Mouse (Mus musculus): ENCODE data around the gene Tet1. TPM values are rescaled to one million over a fixed set of nuclear protein-coding genes. Genes with fewer than 3 reads are reported as not detected.
A peak's percentile ranks its signal among the peaks of the same experiment; 100 is the strongest.
"Not testable (repeated sequence)": the region's sequence is repeated elsewhere in the genome, so short reads cannot be mapped to it uniquely, and the experiment has no call there.

The Tet1 gene
- polyA plus RNA-seq, 1 experiment: 0.11 TPM

DNA sequence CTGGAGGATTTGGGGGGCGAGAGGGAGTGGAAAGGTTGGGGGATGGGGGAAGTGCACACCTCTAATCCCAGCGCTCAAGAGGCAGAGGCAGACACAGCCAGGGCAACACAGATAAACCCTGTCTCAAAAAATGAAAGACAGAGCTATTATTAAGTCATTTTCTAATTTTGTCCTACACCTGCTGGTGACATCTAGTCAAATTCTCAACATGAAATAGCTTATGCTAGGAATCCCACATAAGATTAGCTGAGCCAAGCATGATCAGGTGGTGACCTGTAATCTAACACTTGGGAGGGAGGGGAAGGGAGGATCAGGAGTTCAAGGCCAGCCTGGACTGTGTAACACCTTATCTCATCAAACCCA, 115.7 kb downstream of the Tet1 start:
- H3K36me3 ChIP-seq (ENCODE audit: control insufficient read depth, insufficient read depth, low read length): peaks cover 1% of the 10 kb centered on the region
- H3K27ac ChIP-seq (ENCODE audit: control insufficient read depth, insufficient read depth, low read depth, low read length): peak overlapping the region; percentile 96
- TF ChIP-seq CTCF (IDR thresholded peaks at IDR 0.05; ENCODE audit: control insufficient read depth, insufficient read depth, insufficient replicate concordance, low read depth, low read length): no peak
- H3K4me1 ChIP-seq (ENCODE audit: control insufficient read depth, insufficient read depth, low read length): peaks cover 2% of the 10 kb centered on the region; the same call in 1 of the 2 replicates
- no peaks in the 10 kb centered on the region for H3K27me3 ChIP-seq (ENCODE audit: control insufficient read depth, insufficient read depth, low read length)
- peak overlapping the region; percentile 93 for H3K4me3 ChIP-seq (ENCODE audit: control insufficient read depth, low read depth, low read length)

DNA sequence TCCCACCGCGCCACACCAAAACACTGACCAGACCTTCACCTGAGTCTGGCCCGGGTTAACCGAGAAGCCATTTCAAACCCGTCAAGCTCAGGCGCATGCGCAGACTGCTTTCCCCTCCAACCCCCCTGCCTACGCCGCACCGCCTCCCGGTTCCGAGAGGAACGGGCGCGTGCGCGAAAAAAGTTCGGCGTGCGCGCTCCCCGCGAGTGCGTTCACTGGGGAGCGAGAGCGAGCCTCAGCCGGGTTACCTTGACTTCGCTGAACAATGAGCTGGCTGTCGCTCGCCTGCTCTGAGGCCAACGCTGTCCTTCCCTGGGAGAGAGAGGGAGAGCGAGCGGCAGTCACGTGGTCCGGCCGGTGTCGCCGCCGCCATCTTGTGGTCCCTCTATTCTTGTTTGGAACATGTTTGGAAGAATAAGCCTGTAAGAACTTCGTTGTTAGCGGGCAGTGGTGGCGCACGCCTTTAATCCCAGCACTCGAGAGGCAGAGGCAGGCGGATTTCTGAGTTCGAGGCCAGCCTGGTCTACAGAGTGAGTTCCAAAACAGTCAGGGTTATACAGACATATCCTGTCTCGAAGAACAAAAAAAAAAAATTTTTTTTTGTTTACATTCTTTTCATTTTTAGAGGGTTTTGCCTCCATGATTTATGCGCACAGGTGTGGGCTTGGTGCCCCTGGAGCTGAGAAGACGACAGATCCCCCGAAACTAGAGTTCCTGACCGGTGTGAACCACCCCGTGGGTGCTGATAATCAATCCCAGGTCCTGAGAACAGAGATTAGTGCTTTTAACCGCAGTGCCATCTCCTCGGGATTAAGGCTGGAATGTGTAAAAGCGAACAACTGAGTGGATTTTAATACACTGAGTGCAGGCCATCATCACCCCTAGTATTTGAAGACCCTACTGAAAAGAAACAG, 116.4 kb downstream of the Tet1 start, which contains the start of gene Ccar1:
Gene Ccar1, minus strand, starts transcription at position 110 of the 914 bp plus-strand sequence.
- Histone ChIP-seq H3K4me1 (ENCODE audit: control insufficient read depth, insufficient read depth, low read length) (peaks cover 2% of the 10 kb centered on the region; the same call in 1 of the 2 replicates), H3K27me3 (ENCODE audit: control insufficient read depth, insufficient read depth, low read length) (no peaks in the 10 kb centered on the region), H3K27ac (ENCODE audit: control insufficient read depth, insufficient read depth, low read depth, low read length) (peak within 1 kb of the TSS; percentile 96), H3K4me3 (ENCODE audit: control insufficient read depth, low read depth, low read length) (peak within 1 kb of the TSS; percentile 93), H3K36me3 (ENCODE audit: control insufficient read depth, insufficient read depth, low read length) (peaks cover 1% of the 10 kb centered on the region)
- TF ChIP-seq CTCF (IDR thresholded peaks at IDR 0.05; ENCODE audit: control insufficient read depth, insufficient read depth, insufficient replicate concordance, low read depth, low read length) (no peak), POLR2A (IDR thresholded peaks at IDR 0.05; ENCODE audit: control insufficient read depth, low read depth, low read length) (peak; percentile 93)

DNA sequence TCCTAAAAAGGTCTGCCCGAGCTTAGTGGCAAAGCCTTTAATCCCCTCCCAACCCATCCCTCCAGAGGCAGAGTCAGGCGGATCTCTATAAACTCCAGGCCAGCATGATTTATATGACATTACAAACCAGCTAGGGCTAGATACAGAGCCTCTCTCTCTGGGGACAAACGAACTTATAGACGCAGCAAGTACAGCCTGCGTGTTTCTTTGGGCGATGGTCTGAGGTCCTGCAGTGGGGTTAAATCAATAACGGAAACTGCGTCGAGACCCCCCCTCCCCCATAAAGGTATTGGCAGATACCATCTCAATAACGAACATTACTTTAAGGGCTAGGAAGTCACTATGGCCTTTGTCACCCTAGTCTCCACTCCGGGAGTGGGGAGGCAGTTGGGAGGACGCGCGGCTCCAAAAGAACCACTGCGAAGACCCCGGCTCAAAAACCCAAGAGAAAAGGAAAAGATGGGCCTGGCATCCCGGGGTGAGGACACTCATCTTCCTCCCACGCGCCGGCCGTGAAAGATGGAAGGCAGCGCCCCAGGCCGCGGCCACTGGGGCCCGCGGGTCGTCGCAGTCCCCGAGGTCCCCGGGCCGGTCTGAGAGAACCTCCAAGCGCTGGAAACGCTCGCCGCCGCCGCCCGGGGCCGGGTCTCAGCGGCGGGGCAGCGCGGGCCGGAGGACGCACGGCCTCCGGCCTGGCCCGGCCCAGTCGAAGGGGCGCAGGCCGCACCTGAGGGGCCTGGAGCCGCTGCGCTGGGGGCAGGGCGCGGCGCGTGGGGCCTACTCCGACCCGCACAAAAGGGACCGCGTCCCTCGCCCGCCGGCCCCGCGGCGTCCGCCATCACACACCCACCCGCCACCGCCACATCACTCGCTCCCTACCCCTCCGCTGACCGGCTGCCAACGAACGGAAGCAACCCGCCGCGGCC, 117.3 kb downstream of the Tet1 start:
- Histone ChIP-seq H3K4me3 (ENCODE audit: control insufficient read depth, low read depth, low read length) (peak overlapping the region; percentile 93), H3K4me1 (ENCODE audit: control insufficient read depth, insufficient read depth, low read length) (peaks cover 2% of the 10 kb centered on the region; the same call in 1 of the 2 replicates), H3K27ac (ENCODE audit: control insufficient read depth, insufficient read depth, low read depth, low read length) (peak overlapping the region; percentile 96), H3K36me3 (ENCODE audit: control insufficient read depth, insufficient read depth, low read length) (peaks cover 2% of the 10 kb centered on the region), H3K27me3 (ENCODE audit: control insufficient read depth, insufficient read depth, low read length) (no peaks in the 10 kb centered on the region)
- no peak for TF ChIP-seq POLR2A (IDR thresholded peaks at IDR 0.05; ENCODE audit: control insufficient read depth, low read depth, low read length)
- no peak for TF ChIP-seq CTCF (IDR thresholded peaks at IDR 0.05; ENCODE audit: control insufficient read depth, insufficient read depth, insufficient replicate concordance, low read depth, low read length)

GRCm38 (mm10) chr10:62781776-62782175, 127.0 kb downstream of the Tet1 start:
- not testable (repeated sequence) for H3K36me3 ChIP-seq (ENCODE audit: control insufficient read depth, insufficient read depth, low read length); H3K4me1 ChIP-seq (ENCODE audit: control insufficient read depth, insufficient read depth, low read length); H3K27ac ChIP-seq (ENCODE audit: control insufficient read depth, insufficient read depth, low read depth, low read length); H3K4me3 ChIP-seq (ENCODE audit: control insufficient read depth, low read depth, low read length); H3K27me3 ChIP-seq (ENCODE audit: control insufficient read depth, insufficient read depth, low read length)

Other genes with a start within 250 kb of the Tet1 start
- gene Stox1, start 182.9 kb downstream of the Tet1 start, polyA plus RNA-seq (2012; rRNA removed): 0.31 and 0.83 TPM in 2 replicates
- gene Ccar1, start 116.7 kb downstream of the Tet1 start, polyA plus RNA-seq (2012; rRNA removed): 79.8 and 94.1 TPM in 2 replicates
- gene Slc25a16, start 11.6 kb upstream of the Tet1 start, polyA plus RNA-seq (2012; rRNA removed): 4.6 and 4.7 TPM in 2 replicates
- 3.6 and 3.7 TPM in 2 replicates for gene Dna2, start 38.0 kb upstream of the Tet1 start, polyA plus RNA-seq (2012; rRNA removed)
- 0.77 and 1.2 TPM in 2 replicates for gene Rufy2, start 71.2 kb upstream of the Tet1 start, polyA plus RNA-seq (2012; rRNA removed)
- gene Hnrnph3, start 115.2 kb upstream of the Tet1 start, polyA plus RNA-seq (2012; rRNA removed): 56.4 and 83.8 TPM in 2 replicates
- gene Pbld2, start 115.3 kb upstream of the Tet1 start, polyA plus RNA-seq (2012; rRNA removed): 4.0 and 6.0 TPM in 2 replicates
- gene Pbld1, start 151.2 kb upstream of the Tet1 start, polyA plus RNA-seq (2012; rRNA removed): 0.53 and 0.57 TPM in 2 replicates
- gene Atoh7, start 190.7 kb upstream of the Tet1 start, polyA plus RNA-seq (2012; rRNA removed): not detected in 2 replicates

Data from testis, adult 2 months (tissue).